Mouse (Mus musculus) gonadal fat pad, adult 2 months (tissue): ENCODE measurements at regions not wholly inside any gene's neighbourhood (a gene's known extent, or its start where the extent isn't known, plus 50 kb on each side); places are given as distances from the start of the nearest gene placed in this dataset.
A peak's percentile ranks its signal among the peaks of the same experiment; 100 is the strongest.
"Not testable (repeated sequence)": the region's sequence is repeated elsewhere in the genome, so short reads cannot be mapped to it uniquely, and the experiment has no call there.

Source experiments
- DNase-seq: peaks from one replicate; pipeline ENCODE4 v3.0.0-alpha.2; 2012; ENCODE audit warnings: low read depth

- no peak for DNase-seq
Measured at GRCm38 (mm10) chr3:98968811-98969210, 75.8 kb upstream of the Hao2 start.

GRCm38 (mm10) chr3:98975777-98976176 is 82.7 kb upstream of the Hao2 start:
- peak; percentile 5 for DNase-seq

- DNase-seq, result no peak
Measured at GRCm38 (mm10) chr3:98982787-98983186, 89.7 kb upstream of the Hao2 start.

GRCm38 (mm10) chr3:98987266-98987665 is 94.2 kb upstream of the Hao2 start:
- DNase-seq, result not testable (repeated sequence)

GRCm38 (mm10) chr3:98990801-98991200 is 97.8 kb upstream of the Hao2 start:
- DNase-seq, result no peak

- DNase-seq, result no peak
Measured at GRCm38 (mm10) chr3:98991276-98991675, 98.2 kb upstream of the Hao2 start.

GRCm38 (mm10) chr3:98994086-98994485 is 101.0 kb upstream of the Hao2 start:
- no peak for DNase-seq

GRCm38 (mm10) chr3:99030636-99031035 is 110.2 kb upstream of the Wars2 start:
- no peak for DNase-seq

- no peak for DNase-seq
Measured at GRCm38 (mm10) chr3:99046190-99046589, 94.7 kb upstream of the Wars2 start.

- DNase-seq, result no peak
Measured at GRCm38 (mm10) chr3:99047156-99047555, 93.7 kb upstream of the Wars2 start.

- no peak for DNase-seq
Measured at GRCm38 (mm10) chr3:99049305-99049704, 91.6 kb upstream of the Wars2 start.

GRCm38 (mm10) chr3:99052176-99052575 is 88.7 kb upstream of the Wars2 start:
- DNase-seq, result no peak

GRCm38 (mm10) chr3:99067168-99067567 is 73.7 kb upstream of the Wars2 start:
- DNase-seq, result no peak
